Mouse (Mus musculus) stomach, embryonic 15.5 days (tissue): ENCODE measurements around the gene Fyco1. TPM values are rescaled to one million over a fixed set of nuclear protein-coding genes. Genes with fewer than 3 reads are reported as not detected.
"Not testable (repeated sequence)": the region's sequence is repeated elsewhere in the genome, so short reads cannot be mapped to it uniquely, and the experiment has no call there.

ENCODE experiments used
- ATAC-seq: fragments of 200-750 bp; cut with Nextera tagmentation; 2 replicates; pipeline ENCODE4 v1.8.0; 2017; ENCODE audit warnings: low read depth, moderate number of reproducible peaks, moderate TSS enrichment; ENCODE audit not compliant: insufficient read depth, low FRiP score
- H3K27ac ChIP-seq: fragments of 300-500 bp; sonication (generic); 2 replicates; pipeline ENCODE4 v1.5.1; 2015; ENCODE audit warnings: mild to moderate bottlenecking, inconsistent platforms
- H3K27me3 ChIP-seq: fragments of 300-500 bp; sonication (generic); replicated peaks from 2 replicates; pipeline ENCODE4 v1.6.1; 2015; ENCODE audit warnings: inconsistent platforms
- H3K36me3 ChIP-seq: fragments of 300-500 bp; sonication (generic); 2 replicates; pipeline ENCODE4 v1.6.1; 2015; ENCODE audit warnings: inconsistent platforms
- H3K4me1 ChIP-seq: fragments of 300-500 bp; sonication (generic); 2 replicates; pipeline ENCODE4 v1.6.1; 2015; ENCODE audit warnings: inconsistent platforms
- H3K4me2 ChIP-seq: fragments of 300-500 bp; sonication (generic); 2 replicates; pipeline ENCODE4 v1.6.1; 2015; ENCODE audit warnings: mild to moderate bottlenecking, inconsistent platforms
- H3K4me3 ChIP-seq: fragments of 300-500 bp; sonication (generic); replicated peaks from 2 replicates; pipeline ENCODE4 v1.5.1; 2015; ENCODE audit warnings: inconsistent platforms
- H3K9ac ChIP-seq: fragments of 300-500 bp; sonication (generic); 2 replicates; pipeline ENCODE4 v1.6.1; 2015; ENCODE audit warnings: inconsistent platforms
- H3K9me3 ChIP-seq: fragments of 300-500 bp; sonication (generic); 2 replicates; pipeline ENCODE4 v1.6.1; 2016; ENCODE audit warnings: inconsistent platforms
- WGBS: fragments of 180-500 bp; shearing (Covaris S2); methylation state at CpG from one replicate; pipeline ENCODE4 v1.1.7; 2015; 5-methylcytosine and 5-hydroxymethylcytosine counted together
- polyA plus RNA-seq: library from polyadenylated mRNA; unstranded; fragments of >200 nt; fragmentation: Nextera tagmentation; extraction: Ambion mirVana; gene quantifications from 2 replicates; pipeline ENCODE4 v1.2.1, GENCODE M21; 2015

Gene Fyco1
- polyA plus RNA-seq, 1 experiment from 2014 or later = 15.6 TPM

- peaks cover 13% of the 10 kb centered on the region; the same call in 1 of the 2 replicates for H3K36me3 ChIP-seq
- 78% methylated on average over 2 of the region's 2 CpGs for WGBS
- no peak overlapping the region for H3K27ac ChIP-seq
- H3K4me3 ChIP-seq = no peak overlapping the region
- no peak overlapping the region for H3K9ac ChIP-seq
- no peak overlapping the region for H3K4me2 ChIP-seq
- H3K4me1 ChIP-seq = no peaks in the 10 kb centered on the region
- no peak for ATAC-seq
- H3K9me3 ChIP-seq = no peaks in the 10 kb centered on the region
- H3K27me3 ChIP-seq = no peaks in the 10 kb centered on the region
Observed at GRCm38 (mm10) chr9:123814326-123814725, 37.4 kb downstream of the Fyco1 start.

- no peak overlapping the region for H3K4me3 ChIP-seq
- no peaks in the 10 kb centered on the region for H3K9me3 ChIP-seq
- no peaks in the 10 kb centered on the region for H3K4me1 ChIP-seq
- ATAC-seq = no peak
- no peak overlapping the region for H3K4me2 ChIP-seq
- peaks cover 7% of the 10 kb centered on the region; the same call in 1 of the 2 replicates for H3K36me3 ChIP-seq
- no peak overlapping the region for H3K27ac ChIP-seq
- WGBS = 88% methylated on average over 3 of the region's 3 CpGs
- no peaks in the 10 kb centered on the region for H3K27me3 ChIP-seq
- H3K9ac ChIP-seq = no peak overlapping the region
Observed at GRCm38 (mm10) chr9:123811831-123812230, 39.9 kb downstream of the Fyco1 start.

- H3K4me1 ChIP-seq = no peaks in the 10 kb centered on the region
- no peaks in the 10 kb centered on the region for H3K27me3 ChIP-seq
- H3K9me3 ChIP-seq = no peaks in the 10 kb centered on the region
- peaks cover 7% of the 10 kb centered on the region; the same call in 1 of the 2 replicates for H3K36me3 ChIP-seq
- no peak overlapping the region for H3K27ac ChIP-seq
- H3K4me2 ChIP-seq = no peak overlapping the region
- no peak overlapping the region for H3K9ac ChIP-seq
- H3K4me3 ChIP-seq = no peak overlapping the region
- ATAC-seq = no peak
- WGBS = 46% methylated on average over 7 of the region's 7 CpGs
Observed at GRCm38 (mm10) chr9:123808583-123808982, 43.1 kb downstream of the Fyco1 start.

GRCm38 (mm10) chr9:123806267-123806666 is 45.4 kb downstream of the Fyco1 start, which contains the start of gene Cxcr6:
TSS of gene Cxcr6 (plus strand) at chr9:123806475.
- no peak within 1 kb of the TSS for H3K27ac ChIP-seq
- no peaks in the 10 kb centered on the region for H3K9me3 ChIP-seq
- no peak within 1 kb of the TSS for H3K4me2 ChIP-seq
- no peak within 1 kb of the TSS for H3K4me3 ChIP-seq
- no peaks in the 10 kb centered on the region for H3K4me1 ChIP-seq
- no peaks in the 10 kb centered on the region for H3K27me3 ChIP-seq
- no peak for ATAC-seq
- no peak within 1 kb of the TSS for H3K9ac ChIP-seq
- H3K36me3 ChIP-seq = 0 out of 2 replicates have a peak, but pooled peaks cover 6% of the 10 kb centered on the region
- 84% methylated on average over 5 of the region's 5 CpGs for WGBS

GRCm38 (mm10) chr9:123805241-123805640 is 46.5 kb downstream of the Fyco1 start:
- H3K4me2 ChIP-seq = no peak overlapping the region
- ATAC-seq = no peak
- no peak overlapping the region for H3K4me3 ChIP-seq
- H3K9ac ChIP-seq = no peak overlapping the region
- 89% methylated on average over 2 of the region's 2 CpGs for WGBS
- 0 out of 2 replicates have a peak, but pooled peaks cover 10% of the 10 kb centered on the region for H3K36me3 ChIP-seq
- no peak overlapping the region for H3K27ac ChIP-seq
- no peaks in the 10 kb centered on the region for H3K9me3 ChIP-seq
- no peaks in the 10 kb centered on the region for H3K4me1 ChIP-seq
- no peaks in the 10 kb centered on the region for H3K27me3 ChIP-seq

GRCm38 (mm10) chr9:123802896-123803295 is 48.8 kb downstream of the Fyco1 start:
- H3K36me3 ChIP-seq = 0 out of 2 replicates have a peak, but pooled peaks cover 14% of the 10 kb centered on the region
- no peaks in the 10 kb centered on the region for H3K9me3 ChIP-seq
- no peak overlapping the region for H3K4me3 ChIP-seq
- ATAC-seq = no peak
- no peak overlapping the region for H3K27ac ChIP-seq
- H3K27me3 ChIP-seq = no peaks in the 10 kb centered on the region
- H3K4me2 ChIP-seq = no peak overlapping the region
- H3K4me1 ChIP-seq = no peaks in the 10 kb centered on the region
- H3K9ac ChIP-seq = no peak overlapping the region

- 0 out of 2 replicates have a peak, but pooled peaks cover 16% of the 10 kb centered on the region for H3K36me3 ChIP-seq
- H3K9ac ChIP-seq = no peak overlapping the region
- H3K27me3 ChIP-seq = no peaks in the 10 kb centered on the region
- no peaks in the 10 kb centered on the region for H3K4me1 ChIP-seq
- no peak overlapping the region for H3K27ac ChIP-seq
- no peak for ATAC-seq
- no peak overlapping the region for H3K4me3 ChIP-seq
- H3K4me2 ChIP-seq = no peak overlapping the region
- 93% methylated on average over 2 of the region's 2 CpGs for WGBS
- H3K9me3 ChIP-seq = no peaks in the 10 kb centered on the region
Observed at GRCm38 (mm10) chr9:123802421-123802820, 49.3 kb downstream of the Fyco1 start.

GRCm38 (mm10) chr9:123801527-123801926 is 50.2 kb downstream of the Fyco1 start:
- Histone ChIP-seq H3K27me3 (no peaks in the 10 kb centered on the region), H3K4me2 (no peak overlapping the region), H3K9ac (no peak overlapping the region), H3K4me3 (no peak overlapping the region), H3K36me3 (0 out of 2 replicates have a peak, but pooled peaks cover 20% of the 10 kb centered on the region), H3K27ac (no peak overlapping the region), H3K9me3 (no peaks in the 10 kb centered on the region), H3K4me1 (no peaks in the 10 kb centered on the region)
- WGBS = 83% methylated on average over 1 of the region's 1 CpGs
- ATAC-seq = no peak

GRCm38 (mm10) chr9:123796174-123796573 is 55.5 kb downstream of the Fyco1 start:
- Histone ChIP-seq H3K27me3 (no peaks in the 10 kb centered on the region), H3K4me1 (no peaks in the 10 kb centered on the region), H3K4me3 (no peak overlapping the region), H3K27ac (no peak overlapping the region), H3K9me3 (no peaks in the 10 kb centered on the region), H3K36me3 (peaks cover 26% of the 10 kb centered on the region), H3K4me2 (no peak overlapping the region), H3K9ac (no peak overlapping the region)
- ATAC-seq = no peak
- 50% methylated on average over 3 of the region's 3 CpGs for WGBS

- no peak for ATAC-seq
- Histone ChIP-seq H3K4me3 (no peak overlapping the region), H3K36me3 (peaks cover 21% of the 10 kb centered on the region), H3K9ac (no peak overlapping the region), H3K27me3 (no peaks in the 10 kb centered on the region), H3K9me3 (no peaks in the 10 kb centered on the region), H3K4me1 (no peaks in the 10 kb centered on the region), H3K27ac (no peak overlapping the region), H3K4me2 (no peak overlapping the region)
- 62% methylated on average over 4 of the region's 4 CpGs for WGBS
Observed at GRCm38 (mm10) chr9:123788855-123789529, 62.7 kb downstream of the Fyco1 start.

GRCm38 (mm10) chr9:123773299-123773698 is 78.4 kb downstream of the Fyco1 start:
- H3K4me3 ChIP-seq, H3K9ac ChIP-seq, H3K4me1 ChIP-seq, H3K27ac ChIP-seq, H3K27me3 ChIP-seq, H3K4me2 ChIP-seq, H3K9me3 ChIP-seq, H3K36me3 ChIP-seq, ATAC-seq: not testable (repeated sequence)
- 32% methylated on average over 2 of the region's 2 CpGs for WGBS

- H3K9me3 ChIP-seq = no peaks in the 10 kb centered on the region
- WGBS = 40% methylated on average over 6 of the region's 6 CpGs
- H3K9ac ChIP-seq = no peak overlapping the region
- no peaks in the 10 kb centered on the region for H3K27me3 ChIP-seq
- no peak overlapping the region for H3K4me2 ChIP-seq
- no peak for ATAC-seq
- no peak overlapping the region for H3K4me3 ChIP-seq
- H3K27ac ChIP-seq = no peak overlapping the region
- H3K36me3 ChIP-seq = no peaks in the 10 kb centered on the region
- no peaks in the 10 kb centered on the region for H3K4me1 ChIP-seq
Observed at GRCm38 (mm10) chr9:123769532-123769931, 82.2 kb downstream of the Fyco1 start.
